Mouse (Mus musculus) neural tube, embryonic 11.5 days (tissue): Measurements from ENCODE around the gene Aurkb. TPM values are rescaled to one million over a fixed set of nuclear protein-coding genes. Genes with fewer than 3 reads are reported as not detected.
A peak's percentile ranks its signal among the peaks of the same experiment; 100 is the strongest.

Experiments
- ATAC-seq: fragments of 200-750 bp; cut with Nextera tagmentation; 2 replicates; pipeline ENCODE4 v1.8.0; 2017; ENCODE audit warnings: moderate number of reproducible peaks, mild to moderate bottlenecking, moderate TSS enrichment, moderate library complexity; ENCODE audit not compliant: insufficient read depth, low FRiP score, low TSS enrichment
- DNase-seq: peaks from one replicate; pipeline ENCODE4 v3.0.0-alpha.2; 2015; ENCODE audit warnings: low spot score
- H3K27ac ChIP-seq: fragments of 300-500 bp; sonication (generic); 2 replicates; pipeline ENCODE4 v1.5.1; 2014; ENCODE audit warnings: low read depth, mild to moderate bottlenecking, low read length
- H3K27me3 ChIP-seq: fragments of 300-500 bp; sonication (generic); 2 replicates; pipeline ENCODE4 v1.6.1; 2014; ENCODE audit warnings: mild to moderate bottlenecking, low read length, mixed read lengths; ENCODE audit not compliant: control insufficient read depth, insufficient read depth
- H3K36me3 ChIP-seq: fragments of 300-500 bp; sonication (generic); 2 replicates; pipeline ENCODE4 v1.6.1; 2014; ENCODE audit warnings: mild to moderate bottlenecking, low read length, moderate library complexity, mixed read lengths; ENCODE audit not compliant: control insufficient read depth, insufficient read depth
- H3K4me1 ChIP-seq: fragments of 300-500 bp; sonication (generic); 2 replicates; pipeline ENCODE4 v1.6.1; 2014; ENCODE audit warnings: low read length, mixed read lengths; ENCODE audit not compliant: control insufficient read depth, insufficient read depth
- H3K4me2 ChIP-seq: fragments of 300-500 bp; sonication (generic); 2 replicates; pipeline ENCODE4 v1.6.1; 2014; ENCODE audit warnings: low read depth, mild to moderate bottlenecking, moderate library complexity
- H3K4me3 ChIP-seq: fragments of 300-500 bp; sonication (generic); 2 replicates; pipeline ENCODE4 v1.5.1; 2014; ENCODE audit warnings: low read depth, low read length
- H3K9ac ChIP-seq: fragments of 300-500 bp; sonication (generic); 2 replicates; pipeline ENCODE4 v1.6.1; 2014; ENCODE audit warnings: mild to moderate bottlenecking, low read length
- H3K9me3 ChIP-seq: fragments of 300-500 bp; sonication (generic); 2 replicates; pipeline ENCODE4 v1.6.1; 2016; ENCODE audit warnings: low read length; ENCODE audit not compliant: control insufficient read depth
- WGBS: fragments of 180-500 bp; shearing (Covaris S2); extraction: QIAGEN DNeasy Blood & Tissue Kit; methylation state at CpG from one replicate; pipeline ENCODE4 v1.1.7; 2014; 5-methylcytosine and 5-hydroxymethylcytosine counted together
- polyA plus RNA-seq: library from polyadenylated mRNA; unstranded; fragments of >200 nt; fragmentation: Nextera tagmentation; extraction: Ambion mirVana; gene quantifications from 2 replicates; pipeline ENCODE4 v1.2.1, GENCODE M21; 2014

The Aurkb gene
- polyA plus RNA-seq, 1 experiment from 2014 or later: 155 TPM

- H3K27ac ChIP-seq: no peak overlapping the region
- no peak overlapping the region for H3K4me3 ChIP-seq
- no peak overlapping the region for H3K9ac ChIP-seq
- no peaks in the 10 kb centered on the region for H3K27me3 ChIP-seq
- ATAC-seq: no peak
- 0 out of 2 replicates have a peak, but pooled peaks cover 3% of the 10 kb centered on the region for H3K4me1 ChIP-seq
- no peak for DNase-seq
- WGBS: 93% methylated on average over 12 of the region's 12 CpGs
- peak overlapping the region; percentile 63; the same call in 1 of the 2 replicates for H3K4me2 ChIP-seq
- no peaks in the 10 kb centered on the region for H3K9me3 ChIP-seq
- H3K36me3 ChIP-seq: peaks cover 19% of the 10 kb centered on the region
Observed at GRCm38 (mm10) chr11:69047592-69047991, 2.1 kb downstream of the Aurkb start.

GRCm38 (mm10) chr11:69048151-69048550 lies 2.7 kb downstream of the Aurkb start:
- 92% methylated on average over 14 of the region's 14 CpGs for WGBS
- no peaks in the 10 kb centered on the region for H3K9me3 ChIP-seq
- DNase-seq: no peak
- no peak overlapping the region for H3K4me2 ChIP-seq
- H3K36me3 ChIP-seq: peaks cover 19% of the 10 kb centered on the region
- ATAC-seq: no peak
- H3K4me1 ChIP-seq: 0 out of 2 replicates have a peak, but pooled peaks cover 3% of the 10 kb centered on the region
- H3K27ac ChIP-seq: no peak overlapping the region
- no peaks in the 10 kb centered on the region for H3K27me3 ChIP-seq
- no peak overlapping the region for H3K9ac ChIP-seq
- no peak overlapping the region for H3K4me3 ChIP-seq

- no peak overlapping the region for H3K9ac ChIP-seq
- H3K4me2 ChIP-seq: no peak overlapping the region
- 0 out of 2 replicates have a peak, but pooled peaks cover 3% of the 10 kb centered on the region for H3K4me1 ChIP-seq
- peaks cover 19% of the 10 kb centered on the region for H3K36me3 ChIP-seq
- no peak overlapping the region for H3K27ac ChIP-seq
- H3K27me3 ChIP-seq: no peaks in the 10 kb centered on the region
- 85% methylated on average over 8 of the region's 8 CpGs for WGBS
- ATAC-seq: no peak
- DNase-seq: no peak
- H3K9me3 ChIP-seq: no peaks in the 10 kb centered on the region
- H3K4me3 ChIP-seq: no peak overlapping the region
Observed at GRCm38 (mm10) chr11:69050748-69051147, 5.3 kb downstream of the Aurkb start.

GRCm38 (mm10) chr11:69051771-69052170 lies 6.3 kb downstream of the Aurkb start:
- no peak for ATAC-seq
- Histone ChIP-seq H3K4me2 (no peak overlapping the region), H3K4me3 (no peak overlapping the region), H3K9ac (no peak overlapping the region), H3K27ac (no peak overlapping the region), H3K9me3 (no peaks in the 10 kb centered on the region), H3K27me3 (no peaks in the 10 kb centered on the region), H3K4me1 (0 out of 2 replicates have a peak, but pooled peaks cover 1% of the 10 kb centered on the region), H3K36me3 (peaks cover 19% of the 10 kb centered on the region)
- DNase-seq: no peak
- 89% methylated on average over 4 of the region's 4 CpGs for WGBS

GRCm38 (mm10) chr11:69052824-69053421 lies 7.5 kb downstream of the Aurkb start:
- Histone ChIP-seq H3K4me1 (no peaks in the 10 kb centered on the region), H3K4me2 (no peak overlapping the region), H3K9ac (no peak overlapping the region), H3K4me3 (no peak overlapping the region), H3K27ac (no peak overlapping the region), H3K36me3 (peaks cover 18% of the 10 kb centered on the region), H3K9me3 (no peaks in the 10 kb centered on the region), H3K27me3 (no peaks in the 10 kb centered on the region)
- DNase-seq (no peak), ATAC-seq (no peak)
- 71% methylated on average over 2 of the region's 2 CpGs for WGBS

- DNase-seq (no peak), ATAC-seq (no peak)
- peaks cover 9% of the 10 kb centered on the region for H3K36me3 ChIP-seq
- 83% methylated on average over 3 of the region's 3 CpGs for WGBS
- H3K4me2 ChIP-seq: no peak overlapping the region
- no peak overlapping the region for H3K27ac ChIP-seq
- peaks cover 7% of the 10 kb centered on the region for H3K4me1 ChIP-seq
- H3K27me3 ChIP-seq: no peaks in the 10 kb centered on the region
- no peak overlapping the region for H3K4me3 ChIP-seq
- H3K9me3 ChIP-seq: no peaks in the 10 kb centered on the region
- no peak overlapping the region for H3K9ac ChIP-seq
Observed at GRCm38 (mm10) chr11:69053848-69054247, 8.4 kb downstream of the Aurkb start.

GRCm38 (mm10) chr11:69058265-69058664 lies 12.8 kb downstream of the Aurkb start:
- Histone ChIP-seq H3K4me1 (peaks cover 22% of the 10 kb centered on the region), H3K36me3 (no peaks in the 10 kb centered on the region), H3K9ac (no peak overlapping the region; the same call in 1 of the 2 replicates), H3K9me3 (no peaks in the 10 kb centered on the region), H3K4me3 (peak overlapping the region; percentile 69), H3K27ac (0 out of 2 replicates have a peak overlapping the region, but pooled peaks have one; percentile 77), H3K4me2 (peak overlapping the region; percentile 98), H3K27me3 (no peaks in the 10 kb centered on the region)
- ATAC-seq: no peak
- 79% methylated on average over 2 of the region's 2 CpGs for whole genome bisulfite sequencing
- DNase-seq: no peak

GRCm38 (mm10) chr11:69058729-69059356 lies 13.4 kb downstream of the Aurkb start:
- peak overlapping the region; percentile 69 for H3K4me3 ChIP-seq
- peaks cover 22% of the 10 kb centered on the region for H3K4me1 ChIP-seq
- H3K36me3 ChIP-seq: no peaks in the 10 kb centered on the region
- DNase-seq (no peak), ATAC-seq (peak; percentile 3; the same call in 1 of the 2 replicates)
- WGBS: 3% methylated on average over 19 of the region's 19 CpGs
- H3K9ac ChIP-seq: peak overlapping the region; percentile 57
- no peaks in the 10 kb centered on the region for H3K27me3 ChIP-seq
- H3K9me3 ChIP-seq: no peaks in the 10 kb centered on the region
- peak overlapping the region; percentile 77 for H3K27ac ChIP-seq
- peak overlapping the region; percentile 98 for H3K4me2 ChIP-seq
